Mouse (Mus musculus) adrenal gland, postnatal 0 days (tissue): ENCODE data around the gene Ndrg2. TPM values are rescaled to one million over a fixed set of nuclear protein-coding genes. Genes with fewer than 3 reads are reported as not detected.

Experiments
- polyA plus RNA-seq: library from polyadenylated mRNA; unstranded; fragments of >200 nt; fragmentation: Nextera tagmentation; extraction: Ambion mirVana; gene quantifications from 2 replicates; pipeline ENCODE4 v1.2.1, GENCODE M21; 2015

Ndrg2 gene
- polyA plus RNA-seq = 119 and 138 TPM in 2 replicates

DNA sequence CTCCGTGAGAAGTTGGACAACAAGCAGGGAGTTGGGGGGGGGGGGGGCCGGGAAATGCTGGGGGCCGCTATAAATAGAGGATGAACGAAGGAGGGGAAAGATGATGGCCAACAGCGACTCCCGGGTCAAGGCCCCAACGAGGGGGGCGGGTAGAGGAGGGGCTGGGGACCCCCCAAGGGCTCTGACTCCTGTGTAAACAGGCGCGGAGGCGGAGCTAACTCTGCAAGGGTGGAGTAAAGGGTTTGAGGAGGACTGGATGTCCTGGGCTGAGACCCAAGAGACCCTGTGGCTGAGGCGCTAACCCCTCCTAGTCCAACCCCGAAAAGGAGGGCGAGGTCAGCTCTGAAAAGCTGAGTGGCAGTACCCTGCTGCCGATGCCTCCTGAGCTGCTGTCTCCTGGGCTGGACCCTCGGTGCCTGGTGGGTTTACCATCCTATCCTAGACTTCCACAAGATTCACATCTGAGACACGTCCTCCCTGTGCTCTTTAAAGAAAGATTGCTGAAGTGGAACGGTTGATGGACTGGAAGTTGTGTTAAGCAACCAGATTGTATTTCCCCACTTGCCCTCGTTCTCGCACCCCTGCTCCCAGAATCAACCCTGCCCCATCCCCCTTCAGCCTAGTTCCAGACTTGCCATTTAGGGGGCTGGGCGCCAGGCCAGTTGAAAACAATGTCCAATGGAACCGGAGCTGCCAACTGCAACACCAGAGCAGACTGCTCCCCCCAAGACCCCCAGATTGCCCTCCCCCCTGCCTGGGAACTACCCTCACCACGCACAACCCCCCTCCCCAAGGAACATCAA is at the start of gene Ndrg2:
Gene Ndrg2 (minus strand): TSS at position 199 of the 803 bp plus-strand sequence.

DNA sequence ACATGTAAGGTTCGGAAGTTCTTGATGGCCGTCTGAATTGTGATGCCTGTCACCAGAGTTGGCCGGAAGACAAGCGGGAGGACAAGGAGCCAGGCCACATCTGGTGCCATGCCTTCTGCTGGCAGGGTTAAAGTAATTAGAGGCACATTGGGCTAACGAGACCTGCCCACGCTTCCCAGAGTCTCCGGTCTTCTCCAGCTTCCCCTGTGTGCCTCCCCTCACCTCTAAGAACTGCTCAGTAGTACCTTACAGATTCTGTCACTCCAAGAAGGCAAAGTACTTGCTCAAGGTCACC is 8.6 kb upstream of the Ndrg2 start, which contains the start of gene Rnase13:
Gene Rnase13 (minus strand): TSS at position 203 of the 295 bp plus-strand sequence.

DNA sequence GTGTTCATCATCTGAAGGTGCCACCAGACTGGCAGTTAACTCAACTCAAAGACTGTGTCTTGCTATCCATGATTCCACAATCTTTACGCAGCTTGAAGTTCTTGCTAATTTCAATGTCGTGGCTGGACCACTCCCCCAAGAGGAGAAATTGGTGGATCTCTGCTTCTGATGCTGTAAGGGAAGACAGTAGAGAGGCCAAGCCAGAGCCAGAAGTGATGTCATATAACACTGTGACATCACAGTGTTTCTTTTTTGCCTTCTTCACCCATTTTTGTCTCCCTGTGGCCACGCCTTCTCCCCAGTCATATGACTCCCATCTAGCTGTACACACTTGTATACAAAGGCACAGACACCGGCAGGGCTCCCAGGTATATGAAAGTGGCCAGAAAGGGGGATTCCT is 4.2 kb upstream of the Ndrg2 start, which contains the start of gene Tppp2:
Gene Tppp2 (plus strand): TSS at position 301 of the 400 bp plus-strand sequence.

DNA sequence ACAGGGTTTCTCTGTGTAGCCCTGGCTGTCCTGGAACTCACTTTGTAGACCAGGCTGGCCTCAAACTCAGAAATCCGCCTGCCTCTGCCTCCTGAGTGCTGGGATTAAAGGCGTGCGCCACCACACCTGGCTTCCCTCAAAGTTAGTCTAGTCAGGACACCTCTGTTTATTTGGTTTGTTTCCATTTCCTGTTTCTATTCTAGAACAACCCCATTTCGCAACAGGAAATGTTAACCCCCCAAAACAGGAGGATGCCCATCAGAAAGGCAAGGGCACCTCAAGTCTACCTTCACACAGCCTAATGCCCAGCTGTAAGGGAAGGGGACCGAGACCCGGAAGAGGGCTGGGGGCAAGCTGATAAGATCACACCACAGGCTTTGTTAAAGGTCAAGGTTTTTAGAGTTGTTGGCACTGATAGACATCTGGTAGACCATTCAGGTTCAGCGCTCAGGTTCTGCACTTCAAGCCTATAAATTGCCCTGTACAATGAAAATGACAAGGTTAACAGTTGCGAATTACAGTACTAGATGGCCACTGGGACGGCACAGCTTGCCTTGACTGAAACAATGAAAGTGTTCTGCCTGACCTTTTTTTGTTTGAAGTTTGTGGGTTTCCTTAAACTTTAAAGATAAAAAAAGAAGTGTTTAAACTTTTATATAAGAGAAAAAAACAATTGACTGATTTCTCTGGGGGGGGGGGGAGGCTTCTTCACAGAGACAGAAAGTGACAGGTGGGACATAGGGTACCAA is 21.6 kb downstream of the Ndrg2 start, which contains the start of gene Slc39a2:
Gene Slc39a2 (plus strand): TSS at position 699 of the 749 bp plus-strand sequence.

DNA sequence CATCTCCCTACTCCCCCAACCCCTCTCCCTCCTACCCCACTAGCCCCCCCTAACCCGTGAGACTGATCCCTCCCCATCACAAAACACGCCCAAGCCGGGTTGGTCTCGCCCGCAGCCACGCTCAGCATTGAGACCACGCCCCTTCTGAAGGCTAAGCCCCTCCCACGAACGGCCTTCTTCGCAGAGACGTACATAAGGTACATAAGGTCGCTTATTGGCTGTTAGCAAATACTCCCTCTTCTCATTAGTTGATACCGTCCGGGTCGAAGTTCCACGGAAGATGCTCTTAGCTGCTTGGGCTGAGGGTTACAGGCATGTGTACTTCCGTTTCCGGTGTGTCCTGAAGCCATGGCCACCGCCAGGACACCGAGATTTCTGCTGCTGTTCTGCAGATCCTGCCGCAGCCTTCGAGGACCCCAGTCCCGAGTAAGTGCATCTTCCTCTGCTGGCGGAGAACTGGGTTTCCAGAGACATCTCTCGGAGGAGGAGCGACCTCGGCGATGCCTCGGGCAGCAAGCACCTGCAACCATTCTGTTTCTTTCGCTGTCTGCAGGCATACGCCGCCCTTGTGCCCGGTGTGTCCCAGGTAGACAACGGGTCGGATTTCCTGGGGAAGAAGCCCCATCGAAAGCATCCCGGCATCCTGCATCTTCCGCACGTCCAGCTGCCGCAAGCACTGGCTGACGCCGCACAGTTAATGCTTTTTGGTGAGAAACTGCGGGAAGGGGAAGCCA is 29.2 kb downstream of the Ndrg2 start, which contains the start of gene Mettl17:
Gene Mettl17 (plus strand): TSS at position 245 of the 734 bp plus-strand sequence.

Other genes with a start within 250 kb of the Ndrg2 start
- not detected in 2 replicates for gene Gm17079, start 218.7 kb downstream of the Ndrg2 start, polyA plus RNA-seq
- not detected in 2 replicates for gene Gm5800, start 197.0 kb downstream of the Ndrg2 start, polyA plus RNA-seq
- gene Ang4, start 140.6 kb downstream of the Ndrg2 start, polyA plus RNA-seq = 0.33 and 0.36 TPM in 2 replicates
- gene AY358078, start 114.1 kb downstream of the Ndrg2 start, polyA plus RNA-seq = not detected in 2 replicates
- gene Ear6, start 60.5 kb downstream of the Ndrg2 start, polyA plus RNA-seq = 0.30 TPM in 1 of 2 replicates, not detected in the other
- 28.6 and 34.4 TPM in 2 replicates for gene Mettl17, start 29.3 kb downstream of the Ndrg2 start, polyA plus RNA-seq
- gene Slc39a2, start 21.3 kb downstream of the Ndrg2 start, polyA plus RNA-seq = 0.06 and 0.36 TPM in 2 replicates
- not detected in 2 replicates for gene Tppp2, start 4.3 kb upstream of the Ndrg2 start, polyA plus RNA-seq
- gene Rnase13, start 8.6 kb upstream of the Ndrg2 start, polyA plus RNA-seq = 0.08 TPM in 1 of 2 replicates, not detected in the other
- gene Arhgef40, start 70.6 kb upstream of the Ndrg2 start, polyA plus RNA-seq = 42.5 and 43.7 TPM in 2 replicates
- gene Tmem253, start 101.5 kb upstream of the Ndrg2 start, polyA plus RNA-seq = 0.46 and 1.7 TPM in 2 replicates
- 13.9 and 20.6 TPM in 2 replicates for gene Zfp219, start 106.6 kb upstream of the Ndrg2 start, polyA plus RNA-seq
- gene Olfr221, start 128.3 kb upstream of the Ndrg2 start, polyA plus RNA-seq = not detected in 2 replicates
- 233 and 256 TPM in 2 replicates for gene Hnrnpc, start 189.9 kb upstream of the Ndrg2 start, polyA plus RNA-seq
- 26.3 and 31.5 TPM in 2 replicates for gene Rpgrip1, start 196.5 kb upstream of the Ndrg2 start, polyA plus RNA-seq